Mouse (Mus musculus) heart, adult 2 months (tissue): ENCODE results near the gene Gm49358. TPM values are rescaled to one million over a fixed set of nuclear protein-coding genes. Genes with fewer than 3 reads are reported as not detected.

Source experiments
- DNase-seq, 2 experiments: peaks; one replicate each; pipeline ENCODE4 v3.0.0; 2021
- H3K27ac ChIP-seq: fragments of 200-600 bp; 2 replicates; pipeline ENCODE4 v1.8.1; 2022
- H3K27me3 ChIP-seq: fragments of 200-500 bp; 2 replicates; pipeline ENCODE4 v1.6.1; 2012; ENCODE audit warnings: mild to moderate bottlenecking, low read length, inconsistent platforms, mixed read lengths; ENCODE audit not compliant: control insufficient read depth, insufficient read depth
- H3K36me3 ChIP-seq: fragments of 200-500 bp; 2 replicates; pipeline ENCODE4 v1.6.1; 2012; ENCODE audit warnings: low read length, inconsistent platforms; ENCODE audit not compliant: control insufficient read depth, insufficient read depth
- H3K4me1 ChIP-seq: fragments of 200-500 bp; 2 replicates; pipeline ENCODE4 v1.6.1; 2011; ENCODE audit warnings: low read length; ENCODE audit not compliant: control insufficient read depth, insufficient read depth
- H3K4me3 ChIP-seq: fragments of 200-600 bp; 2 replicates; pipeline ENCODE4 v1.8.1; 2022
- H3K79me2 ChIP-seq: fragments of 200-500 bp; replicated peaks from 2 replicates; pipeline ENCODE4 v1.6.1; 2012; ENCODE audit warnings: mild to moderate bottlenecking, inconsistent platforms, low read length, moderate library complexity, mixed read lengths; ENCODE audit not compliant: control insufficient read depth, insufficient read depth
- H3K9ac ChIP-seq: fragments of 200-500 bp; 2 replicates; pipeline ENCODE4 v1.6.1; 2012; ENCODE audit warnings: low read depth, mild to moderate bottlenecking, control low read depth, inconsistent platforms, low read length, mixed read lengths
- CTCF ChIP-seq: fragments of 200-600 bp; IDR thresholded peaks from 2 replicates; pipeline ENCODE4 v1.8.1; 2022; ENCODE audit warnings: antibody characterized with exemption, mild to moderate bottlenecking, moderate library complexity
- EP300 ChIP-seq: fragments of 200-500 bp; IDR thresholded peaks from 2 replicates; pipeline ENCODE4 v1.6.1; 2011; ENCODE audit warnings: low read depth, low read length, control low read depth; ENCODE audit not compliant: insufficient read depth
- POLR2A ChIP-seq: fragments of 200-500 bp; IDR thresholded peaks from 2 replicates; pipeline ENCODE4 v1.6.1; 2011; ENCODE audit warnings: mild to moderate bottlenecking, low read depth, low read length, control low read depth; ENCODE audit not compliant: insufficient read depth
- WGBS: fragments of 180-500 bp; shearing (Covaris S2); methylation state at CpG from one replicate; pipeline ENCODE4 v1.1.7; 2018; 5-methylcytosine and 5-hydroxymethylcytosine counted together
- intact Hi-C: fragments of 180-260 bp; cut with DNase I; formaldehyde crosslinking; loops from one replicate; pipeline ENCODE4 v1.15.1; 2025
- polyA plus RNA-seq: library from polyadenylated mRNA; depleted of rRNA; stranded (reverse); fragments of >200 nt; gene quantifications from 2 replicates; pipeline ENCODE4 v1.2.3, GENCODE M21; 2012
- total RNA-seq, 2 experiments: library from RNA; stranded (reverse); gene quantifications; 2 replicates each; pipeline ENCODE4 v1.2.3; 2021

The Gm49358 gene
- total and polyA plus RNA-seq, 3 experiments, result 10.5 to 14.3 TPM; not detected in 1

DNA sequence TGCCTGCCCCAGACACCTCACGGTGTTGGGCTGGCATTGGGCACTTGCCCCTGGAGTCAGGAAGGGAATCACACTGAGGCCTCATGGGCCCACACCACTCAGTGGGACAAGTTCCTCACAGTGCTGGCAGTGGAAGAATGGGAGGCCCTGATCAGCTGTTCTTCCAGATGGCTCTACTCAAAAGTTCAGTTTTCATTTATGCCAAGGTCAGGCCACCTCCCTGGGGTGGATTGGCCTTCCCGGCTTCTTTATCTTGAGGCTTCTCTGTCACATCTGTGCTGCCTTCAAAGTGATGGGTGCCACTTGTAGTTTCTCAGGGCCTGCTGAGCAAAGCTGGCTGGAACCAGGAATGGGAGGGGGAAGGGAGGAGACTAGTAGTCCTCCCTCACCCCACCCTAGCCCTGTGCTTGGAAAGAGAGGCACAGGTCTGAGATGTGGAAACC, 29.8 kb downstream of the Gm49358 start:
- Histone ChIP-seq H3K9ac (no peak overlapping the region), H3K79me2 (no peaks in the 10 kb centered on the region), H3K4me1 (peaks cover 13% of the 10 kb centered on the region), H3K36me3 (no peaks in the 10 kb centered on the region; the same call in 1 of the 2 replicates), H3K27me3 (no peaks in the 10 kb centered on the region), H3K27ac (peak overlapping the region; percentile 85), H3K4me3 (no peak overlapping the region)
- intact Hi-C loops, result no loop called here
- WGBS, result 31% methylated on average over 2 of the region's 2 CpGs
- peak; percentile 53 to 73 for DNase-seq
- TF ChIP-seq CTCF (no peak), EP300 (0 out of 2 replicates have a peak, but pooled peaks have one; percentile 35), POLR2A (no peak)

DNA sequence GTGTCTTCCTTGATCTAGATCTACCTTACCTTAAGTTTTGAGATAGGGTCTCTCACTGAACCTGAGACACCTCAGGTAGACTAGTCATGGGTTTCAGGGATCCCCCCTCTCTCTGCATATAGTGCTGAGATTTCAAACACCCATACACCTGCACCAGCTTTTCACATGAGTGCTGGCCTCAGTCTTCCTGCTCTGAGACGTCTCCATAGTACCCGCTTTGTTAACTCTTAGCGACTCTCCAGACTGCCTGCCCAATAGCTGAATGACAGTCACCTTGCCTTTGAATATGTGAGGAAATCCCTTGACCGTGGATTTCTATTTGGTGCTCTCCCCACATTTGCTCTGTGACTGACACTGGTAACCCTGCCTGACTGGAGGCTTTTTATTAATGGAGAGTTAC, 30.4 kb downstream of the Gm49358 start:
- TF ChIP-seq POLR2A (no peak), CTCF (no peak), EP300 (no peak)
- DNase-seq, result no peak
- Histone ChIP-seq H3K9ac (no peak overlapping the region), H3K27me3 (no peaks in the 10 kb centered on the region), H3K79me2 (no peaks in the 10 kb centered on the region), H3K4me1 (peaks cover 13% of the 10 kb centered on the region), H3K27ac (peak overlapping the region; percentile 85), H3K36me3 (no peaks in the 10 kb centered on the region; the same call in 1 of the 2 replicates), H3K4me3 (no peak overlapping the region)
- 73% methylated on average over 4 of the region's 4 CpGs for WGBS
- intact Hi-C loops, result no loop called here

DNA sequence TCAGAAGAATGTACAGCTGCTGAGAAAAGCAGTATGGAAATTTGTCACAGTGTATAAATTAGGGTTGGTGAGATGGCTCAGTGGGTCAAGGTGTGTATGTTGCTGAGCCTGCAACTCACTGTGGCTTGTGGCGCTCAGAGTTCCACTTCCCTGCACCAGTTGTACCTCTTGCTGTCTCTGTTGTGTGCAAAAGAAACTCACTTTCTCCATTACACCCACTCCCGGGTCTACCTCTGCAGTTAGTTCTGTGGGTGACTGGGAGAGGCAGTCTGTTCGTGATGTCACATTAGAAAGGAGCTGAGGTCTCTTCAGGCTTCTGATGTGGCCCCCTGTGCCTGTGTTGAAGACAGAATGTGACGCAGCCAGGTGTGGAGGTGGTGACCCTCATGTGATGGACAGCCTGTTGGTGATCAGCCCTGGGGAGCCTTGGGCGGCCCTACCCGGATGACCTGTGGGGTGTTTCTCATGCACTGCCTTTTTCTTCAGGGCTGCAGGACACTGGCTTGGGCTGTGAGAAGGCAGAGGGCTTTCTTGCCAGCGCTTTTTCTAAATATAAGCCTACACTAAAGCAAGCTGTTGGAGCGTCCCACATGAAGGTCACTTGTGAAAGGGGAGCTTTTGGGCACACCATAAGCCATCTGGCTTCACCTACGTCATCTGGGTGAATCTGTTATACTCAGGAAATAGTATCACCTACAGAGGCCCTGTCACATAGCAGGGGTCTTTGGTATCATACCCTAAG, 31.2 kb downstream of the Gm49358 start:
- TF ChIP-seq POLR2A (no peak), CTCF (no peak), EP300 (no peak)
- peak in 1 of 2 experiments; percentile 52 for DNase-seq
- H3K9ac ChIP-seq, result peak overlapping the region; percentile 36
- no peaks in the 10 kb centered on the region for H3K79me2 ChIP-seq
- H3K4me3 ChIP-seq, result no peak overlapping the region; the same call in 1 of the 2 replicates
- peak overlapping the region; percentile 85 for H3K27ac ChIP-seq
- intact Hi-C loops, result no loop called here
- WGBS, result 65% methylated on average over 9 of the region's 9 CpGs
- peaks cover 13% of the 10 kb centered on the region for H3K4me1 ChIP-seq
- no peaks in the 10 kb centered on the region; the same call in 1 of the 2 replicates for H3K36me3 ChIP-seq
- H3K27me3 ChIP-seq, result no peaks in the 10 kb centered on the region

GRCm38 (mm10) chr10:86796073-86796741, 32.4 kb downstream of the Gm49358 start:
- intact Hi-C loops, result no loop called here
- H3K27me3 ChIP-seq, result no peaks in the 10 kb centered on the region
- no peak for TF ChIP-seq POLR2A
- TF ChIP-seq EP300, result no peak
- no peak for TF ChIP-seq CTCF
- WGBS, result 90% methylated on average over 5 of the region's 5 CpGs
- no peak for DNase-seq
- H3K79me2 ChIP-seq, result no peaks in the 10 kb centered on the region
- no peaks in the 10 kb centered on the region; the same call in 1 of the 2 replicates for H3K36me3 ChIP-seq
- H3K27ac ChIP-seq, result peak overlapping the region; percentile 85
- no peak overlapping the region for H3K4me3 ChIP-seq
- peaks cover 13% of the 10 kb centered on the region for H3K4me1 ChIP-seq
- H3K9ac ChIP-seq, result no peak overlapping the region

DNA sequence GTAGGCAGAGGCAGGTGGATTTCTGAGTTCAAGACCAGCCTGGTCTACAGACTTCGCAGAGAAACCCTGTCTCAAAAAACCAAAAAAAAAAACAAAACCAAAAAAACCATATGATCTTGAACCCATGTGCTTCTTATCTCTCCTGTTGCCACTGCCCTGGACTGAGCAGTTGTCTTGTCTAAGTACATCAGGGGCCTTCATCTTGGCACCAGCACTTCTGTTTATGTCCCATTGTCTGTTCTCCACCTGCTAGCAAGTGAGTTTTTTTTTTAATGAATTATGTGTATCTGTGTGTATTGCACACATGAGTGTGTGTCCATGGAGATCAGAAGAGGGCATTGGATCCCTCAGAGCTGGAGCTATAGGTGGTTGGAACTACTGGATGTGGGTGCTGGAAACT, 43.6 kb downstream of the Gm49358 start:
- Histone ChIP-seq H3K27me3 (no peaks in the 10 kb centered on the region), H3K36me3 (peaks cover 2% of the 10 kb centered on the region; the same call in 1 of the 2 replicates), H3K9ac (no peak overlapping the region), H3K27ac (no peak overlapping the region), H3K4me1 (peaks cover 8% of the 10 kb centered on the region), H3K79me2 (peaks cover 5% of the 10 kb centered on the region; the same call in 1 of the 2 replicates), H3K4me3 (no peak overlapping the region)
- TF ChIP-seq POLR2A (no peak), CTCF (no peak), EP300 (no peak)
- WGBS, result 97% methylated on average over 1 of the region's 1 CpGs
- DNase-seq, result no peak
- intact Hi-C loops, result no loop called here
